Mouse (Mus musculus) mature B cell (primary cell): ENCODE measurements around the gene Ypel1.

ENCODE experiments used
- in situ Hi-C: fragments of 300-500 bp; cut with MboI; formaldehyde crosslinking; loops from 2 replicates; pipeline ENCODE4 v1.14.3; 2019

The Ypel1 gene

GRCm38 (mm10) chr16:17086669-17087193 lies 17.2 kb downstream of the Ypel1 start:
- in situ Hi-C loops = no loop called here

GRCm38 (mm10) chr16:17088346-17088745 lies 18.9 kb downstream of the Ypel1 start:
- in situ Hi-C loops = no loop called here

- in situ Hi-C loops = no loop called here
Measured at GRCm38 (mm10) chr16:17096938-17097337, 27.4 kb downstream of the Ypel1 start.

- in situ Hi-C loops = no loop called here
Measured at GRCm38 (mm10) chr16:17102630-17103220, 33.2 kb downstream of the Ypel1 start.

- in situ Hi-C loops = no loop called here
Measured at GRCm38 (mm10) chr16:17104600-17104999, 35.1 kb downstream of the Ypel1 start.

GRCm38 (mm10) chr16:17110771-17111743 lies 41.6 kb downstream of the Ypel1 start, which contains the start of gene Ppil2:
Ppil2 (minus strand) TSS chr16:17111257.
- in situ Hi-C loops = no loop called here

- in situ Hi-C loops = no loop called here
Measured at GRCm38 (mm10) chr16:17117309-17117799, 47.9 kb downstream of the Ypel1 start.

GRCm38 (mm10) chr16:17121569-17121968 lies 52.1 kb downstream of the Ypel1 start:
- in situ Hi-C loops = no loop called here

GRCm38 (mm10) chr16:17124119-17124870 lies 54.8 kb downstream of the Ypel1 start:
- in situ Hi-C loops = no loop called here

GRCm38 (mm10) chr16:17124871-17125520 lies 55.5 kb downstream of the Ypel1 start, which contains the start of gene 2610318N02Rik:
2610318N02Rik (minus strand) TSS chr16:17125167.
- in situ Hi-C loops = no loop called here

GRCm38 (mm10) chr16:17127292-17127691 lies 57.8 kb downstream of the Ypel1 start:
- in situ Hi-C loops = no loop called here

- in situ Hi-C loops = loop anchor here (5.0 kb wide), 1 partner anchor 71 kb away; the partner anchor contains the start of gene Ube2l3
Measured at GRCm38 (mm10) chr16:17131191-17132088, 61.9 kb downstream of the Ypel1 start.

GRCm38 (mm10) chr16:17132089-17132905 lies 62.8 kb downstream of the Ypel1 start, which contains the start of gene Sdf2l1:
Sdf2l1 (minus strand) TSS chr16:17132383.
- in situ Hi-C loops = loop anchor here (5.0 kb wide), 1 partner anchor 70 kb away; the partner anchor contains the start of gene Ube2l3

- in situ Hi-C loops = loop anchor here (5.0 kb wide), 1 partner anchor 69 kb away; the partner anchor contains the start of gene Ube2l3
Measured at GRCm38 (mm10) chr16:17132906-17133200, 63.4 kb downstream of the Ypel1 start.
